Mouse (Mus musculus) kidney, embryonic 14.5 days (tissue): ENCODE measurements around the gene Myl7. TPM values are rescaled to one million over a fixed set of nuclear protein-coding genes. Genes with fewer than 3 reads are reported as not detected.

ENCODE experiments used
- ATAC-seq: fragments of 200-750 bp; cut with Nextera tagmentation; 2 replicates; pipeline ENCODE4 v1.8.0; 2017; ENCODE audit warnings: moderate number of reproducible peaks, mild to moderate bottlenecking, moderate TSS enrichment, moderate library complexity; ENCODE audit not compliant: low FRiP score, low TSS enrichment
- H3K27ac ChIP-seq: fragments of 300-500 bp; sonication (generic); 2 replicates; pipeline ENCODE4 v1.5.1; 2014; ENCODE audit warnings: low read depth, mild to moderate bottlenecking, low read length, moderate library complexity, mixed read lengths
- H3K27me3 ChIP-seq: fragments of 300-500 bp; sonication (generic); 2 replicates; pipeline ENCODE4 v1.6.1; 2014; ENCODE audit warnings: mild to moderate bottlenecking, low read length; ENCODE audit not compliant: control insufficient read depth, insufficient read depth
- H3K36me3 ChIP-seq: fragments of 300-500 bp; sonication (generic); 2 replicates; pipeline ENCODE4 v1.6.1; 2014; ENCODE audit warnings: low read length, mixed read lengths; ENCODE audit not compliant: control insufficient read depth, insufficient read depth
- H3K4me1 ChIP-seq: fragments of 300-500 bp; sonication (generic); 2 replicates; pipeline ENCODE4 v1.6.1; 2014; ENCODE audit warnings: low read length, mixed read lengths; ENCODE audit not compliant: control insufficient read depth, insufficient read depth
- H3K4me2 ChIP-seq: fragments of 300-500 bp; sonication (generic); replicated peaks from 2 replicates; pipeline ENCODE4 v1.6.1; 2014; ENCODE audit warnings: low read depth, mild to moderate bottlenecking, low read length
- H3K4me3 ChIP-seq: fragments of 300-500 bp; sonication (generic); 2 replicates; pipeline ENCODE4 v1.5.1; 2014; ENCODE audit warnings: mild to moderate bottlenecking, low read length
- H3K9ac ChIP-seq: fragments of 300-500 bp; sonication (generic); 2 replicates; pipeline ENCODE4 v1.6.1; 2014; ENCODE audit warnings: low read depth, mild to moderate bottlenecking, low read length, moderate library complexity
- H3K9me3 ChIP-seq: fragments of 300-500 bp; sonication (generic); 2 replicates; pipeline ENCODE4 v1.6.1; 2016; ENCODE audit warnings: low read length; ENCODE audit not compliant: control insufficient read depth
- WGBS: fragments of 180-500 bp; shearing (Covaris S2); extraction: QIAGEN DNeasy Blood & Tissue Kit; methylation state at CpG from one replicate; pipeline ENCODE4 v1.1.7; 2014; 5-methylcytosine and 5-hydroxymethylcytosine counted together
- polyA plus RNA-seq: library from polyadenylated mRNA; unstranded; fragments of >200 nt; fragmentation: Nextera tagmentation; extraction: Ambion mirVana; gene quantifications from 2 replicates; pipeline ENCODE4 v1.2.1, GENCODE M21; 2014

Gene Myl7
- polyA plus RNA-seq, 1 experiment from 2014 or later, result 1.5 TPM

GRCm38 (mm10) chr11:5882518-5882917 is 16.1 kb downstream of the Myl7 start:
- H3K27me3 ChIP-seq, result no peaks in the 10 kb centered on the region
- H3K4me2 ChIP-seq, result no peak overlapping the region
- ATAC-seq, result no peak
- peaks cover 4% of the 10 kb centered on the region; the same call in 1 of the 2 replicates for H3K4me1 ChIP-seq
- no peaks in the 10 kb centered on the region for H3K36me3 ChIP-seq
- 66% methylated on average over 8 of the region's 8 CpGs for WGBS
- no peak overlapping the region for H3K27ac ChIP-seq
- no peaks in the 10 kb centered on the region for H3K9me3 ChIP-seq
- H3K4me3 ChIP-seq, result no peak overlapping the region
- no peak overlapping the region for H3K9ac ChIP-seq

DNA sequence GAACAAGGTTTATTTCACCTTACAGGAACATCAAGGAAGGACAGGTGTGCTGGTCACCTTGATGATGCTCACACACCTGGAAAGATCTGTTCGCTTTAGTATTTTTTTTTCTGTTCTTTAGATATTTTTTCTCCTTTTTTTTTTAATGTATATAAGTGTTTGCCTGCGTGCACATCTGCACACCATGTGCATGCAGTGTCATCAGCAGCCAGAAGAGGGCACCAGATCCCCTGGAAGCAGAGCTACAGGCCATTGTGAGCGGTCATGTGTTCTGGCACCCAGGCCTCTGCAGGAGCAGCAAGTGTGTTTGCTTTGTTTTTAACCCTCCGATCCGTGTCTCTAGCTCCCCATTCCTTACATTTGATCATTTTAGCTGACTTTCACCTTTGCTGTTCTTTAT is 18.7 kb downstream of the Myl7 start:
- Histone ChIP-seq H3K9me3 (no peaks in the 10 kb centered on the region), H3K4me2 (no peak overlapping the region), H3K27me3 (no peaks in the 10 kb centered on the region), H3K9ac (no peak overlapping the region), H3K27ac (no peak overlapping the region), H3K36me3 (peaks cover 11% of the 10 kb centered on the region), H3K4me3 (no peak overlapping the region), H3K4me1 (peaks cover 9% of the 10 kb centered on the region; the same call in 1 of the 2 replicates)
- 65% methylated on average over 5 of the region's 5 CpGs for WGBS
- no peak for ATAC-seq

- Histone ChIP-seq H3K27me3 (no peaks in the 10 kb centered on the region), H3K4me3 (peak overlapping the region; percentile 71), H3K4me1 (peaks cover 9% of the 10 kb centered on the region; the same call in 1 of the 2 replicates), H3K27ac (peak overlapping the region; percentile 81; the same call in 1 of the 2 replicates), H3K4me2 (peak overlapping the region; percentile 43), H3K9me3 (no peaks in the 10 kb centered on the region), H3K9ac (peak overlapping the region; percentile 53; the same call in 1 of the 2 replicates), H3K36me3 (peaks cover 24% of the 10 kb centered on the region)
- 23% methylated on average over 8 of the region's 8 CpGs for WGBS
- no peak for ATAC-seq
Observed at GRCm38 (mm10) chr11:5878661-5879060, 19.9 kb downstream of the Myl7 start.

- Histone ChIP-seq H3K27ac (peak within 1 kb of the TSS; percentile 81; the same call in 1 of the 2 replicates), H3K27me3 (no peaks in the 10 kb centered on the region), H3K4me1 (peaks cover 9% of the 10 kb centered on the region; the same call in 1 of the 2 replicates), H3K9me3 (no peaks in the 10 kb centered on the region), H3K9ac (peak within 1 kb of the TSS; percentile 71), H3K4me2 (peak within 1 kb of the TSS; percentile 68), H3K4me3 (peak within 1 kb of the TSS; percentile 71), H3K36me3 (peaks cover 29% of the 10 kb centered on the region)
- under 1% methylated on average over 52 of the region's 52 CpGs for WGBS
- ATAC-seq, result peak; percentile 99
Observed at GRCm38 (mm10) chr11:5877921-5878526, 20.6 kb downstream of the Myl7 start, which contains the start of gene Pold2. TSS of gene Pold2 (minus strand) at chr11:5878292.

DNA sequence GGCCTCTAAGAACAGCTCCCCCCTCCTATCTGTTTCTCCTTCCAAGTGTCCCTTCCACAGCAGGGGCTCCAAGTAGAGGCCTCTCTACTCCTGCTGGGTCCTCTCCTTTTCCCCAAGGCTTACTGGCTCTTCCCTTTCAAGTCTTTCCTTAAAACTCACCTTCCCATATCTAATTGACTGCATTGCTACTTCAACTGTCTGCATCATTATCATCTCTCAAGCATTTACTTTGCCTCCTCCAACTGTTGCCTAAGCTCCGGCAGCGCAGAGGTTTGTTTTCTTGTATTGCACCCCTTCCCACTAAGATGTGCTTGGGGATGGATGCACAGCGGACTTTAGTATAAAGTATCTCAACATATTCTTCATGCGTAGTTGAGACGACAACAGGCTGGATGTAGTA is 21.2 kb downstream of the Myl7 start:
- peaks cover 9% of the 10 kb centered on the region; the same call in 1 of the 2 replicates for H3K4me1 ChIP-seq
- WGBS, result under 1% methylated on average over 5 of the region's 5 CpGs
- H3K4me2 ChIP-seq, result peak overlapping the region; percentile 68
- no peaks in the 10 kb centered on the region for H3K27me3 ChIP-seq
- H3K4me3 ChIP-seq, result peak overlapping the region; percentile 71
- ATAC-seq, result no peak
- H3K9me3 ChIP-seq, result no peaks in the 10 kb centered on the region
- H3K27ac ChIP-seq, result peak overlapping the region; percentile 10; the same call in 1 of the 2 replicates
- peak overlapping the region; percentile 71 for H3K9ac ChIP-seq
- H3K36me3 ChIP-seq, result peaks cover 35% of the 10 kb centered on the region

GRCm38 (mm10) chr11:5873192-5873591 is 25.4 kb downstream of the Myl7 start:
- 93% methylated on average over 9 of the region's 9 CpGs for WGBS
- peaks cover 4% of the 10 kb centered on the region; the same call in 1 of the 2 replicates for H3K4me1 ChIP-seq

DNA sequence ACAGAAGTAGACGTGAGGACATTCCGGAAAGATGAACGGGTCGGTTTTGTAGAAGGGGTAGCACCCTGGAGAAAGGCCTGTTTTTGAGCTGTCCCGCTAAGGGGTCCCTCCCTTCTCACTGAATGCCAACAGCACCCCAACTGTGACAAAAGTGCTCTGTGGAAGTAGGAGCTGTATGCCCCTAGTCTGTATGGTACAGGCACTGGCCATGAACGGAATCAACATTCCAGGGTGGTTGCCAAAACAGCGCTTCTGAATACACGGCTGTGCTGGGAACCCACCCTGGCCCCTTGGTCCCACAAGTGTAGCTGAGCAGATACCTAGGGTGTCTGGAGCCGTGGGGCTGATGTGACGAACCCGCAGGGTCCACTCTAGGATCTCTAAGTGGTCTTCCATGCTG is 25.9 kb downstream of the Myl7 start:
- 95% methylated on average over 11 of the region's 11 CpGs for WGBS
- Histone ChIP-seq H3K4me2 (no peak overlapping the region), H3K9me3 (no peaks in the 10 kb centered on the region), H3K36me3 (peaks cover 79% of the 10 kb centered on the region), H3K4me1 (peaks cover 4% of the 10 kb centered on the region; the same call in 1 of the 2 replicates), H3K27ac (no peak overlapping the region), H3K4me3 (no peak overlapping the region), H3K27me3 (no peaks in the 10 kb centered on the region), H3K9ac (no peak overlapping the region)
- ATAC-seq, result no peak

More at GRCm38 (mm10) chr11:5873192-5873591, 25.4 kb downstream of the Myl7 start:
- no peak overlapping the region for H3K9ac ChIP-seq
- no peak overlapping the region for H3K27ac ChIP-seq
- H3K27me3 ChIP-seq, result no peaks in the 10 kb centered on the region
- H3K36me3 ChIP-seq, result peaks cover 77% of the 10 kb centered on the region
- H3K4me3 ChIP-seq, result no peak overlapping the region
- no peak for ATAC-seq
- H3K9me3 ChIP-seq, result no peaks in the 10 kb centered on the region
- H3K4me2 ChIP-seq, result no peak overlapping the region

DNA sequence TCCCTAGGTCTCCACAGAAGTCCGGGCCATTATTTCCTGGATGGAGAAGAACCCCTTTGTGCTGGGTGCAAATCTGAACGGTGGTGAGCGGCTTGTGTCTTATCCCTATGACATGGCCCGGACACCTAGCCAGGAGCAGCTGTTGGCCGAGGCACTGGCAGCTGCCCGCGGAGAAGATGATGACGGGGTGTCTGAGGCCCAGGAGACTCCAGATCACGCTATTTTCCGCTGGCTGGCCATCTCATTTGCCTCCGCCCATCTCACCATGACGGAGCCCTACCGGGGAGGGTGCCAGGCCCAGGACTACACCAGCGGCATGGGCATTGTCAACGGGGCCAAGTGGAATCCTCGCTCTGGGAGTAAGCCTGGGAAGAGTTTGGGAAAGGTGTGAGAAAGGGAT is 28.5 kb downstream of the Myl7 start:
- no peaks in the 10 kb centered on the region for H3K9me3 ChIP-seq
- H3K36me3 ChIP-seq, result peaks cover 74% of the 10 kb centered on the region
- WGBS, result 90% methylated on average over 16 of the region's 16 CpGs
- no peak overlapping the region for H3K4me2 ChIP-seq
- H3K27ac ChIP-seq, result no peak overlapping the region
- no peak overlapping the region for H3K9ac ChIP-seq
- peaks cover 3% of the 10 kb centered on the region; the same call in 1 of the 2 replicates for H3K4me1 ChIP-seq
- no peak overlapping the region for H3K4me3 ChIP-seq
- ATAC-seq, result no peak
- no peaks in the 10 kb centered on the region for H3K27me3 ChIP-seq

DNA sequence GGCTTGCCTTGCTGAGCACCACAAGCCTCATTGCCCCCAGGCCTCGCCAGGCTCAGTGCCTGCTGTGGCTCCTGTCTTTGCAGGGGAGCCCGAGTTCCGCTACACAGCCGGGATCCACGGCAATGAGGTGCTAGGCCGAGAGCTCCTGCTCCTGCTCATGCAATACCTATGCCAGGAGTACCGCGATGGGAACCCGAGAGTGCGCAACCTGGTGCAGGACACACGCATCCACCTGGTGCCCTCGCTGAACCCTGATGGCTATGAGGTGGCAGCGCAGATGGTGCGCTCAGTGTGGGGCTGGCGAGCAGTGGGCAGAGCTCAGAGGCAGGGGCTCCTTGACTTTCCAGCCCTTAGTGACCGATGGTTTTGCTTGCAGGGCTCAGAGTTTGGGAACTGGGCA is 29.3 kb downstream of the Myl7 start:
- H3K36me3 ChIP-seq, result peaks cover 66% of the 10 kb centered on the region
- no peak overlapping the region for H3K27ac ChIP-seq
- no peak for ATAC-seq
- H3K9ac ChIP-seq, result no peak overlapping the region
- H3K4me3 ChIP-seq, result no peak overlapping the region
- H3K4me1 ChIP-seq, result peaks cover 3% of the 10 kb centered on the region; the same call in 1 of the 2 replicates
- H3K9me3 ChIP-seq, result no peaks in the 10 kb centered on the region
- WGBS, result 92% methylated on average over 16 of the region's 16 CpGs
- no peak overlapping the region for H3K4me2 ChIP-seq
- no peaks in the 10 kb centered on the region for H3K27me3 ChIP-seq
